Mouse (Mus musculus): ENCODE data around the gene Tomm6. TPM values are rescaled to one million over a fixed set of nuclear protein-coding genes. Genes with fewer than 3 reads are reported as not detected.

Tomm6 gene
- total and polyA plus RNA-seq, 3 experiments, result 66.5 to 577 TPM; not detected in 1

DNA sequence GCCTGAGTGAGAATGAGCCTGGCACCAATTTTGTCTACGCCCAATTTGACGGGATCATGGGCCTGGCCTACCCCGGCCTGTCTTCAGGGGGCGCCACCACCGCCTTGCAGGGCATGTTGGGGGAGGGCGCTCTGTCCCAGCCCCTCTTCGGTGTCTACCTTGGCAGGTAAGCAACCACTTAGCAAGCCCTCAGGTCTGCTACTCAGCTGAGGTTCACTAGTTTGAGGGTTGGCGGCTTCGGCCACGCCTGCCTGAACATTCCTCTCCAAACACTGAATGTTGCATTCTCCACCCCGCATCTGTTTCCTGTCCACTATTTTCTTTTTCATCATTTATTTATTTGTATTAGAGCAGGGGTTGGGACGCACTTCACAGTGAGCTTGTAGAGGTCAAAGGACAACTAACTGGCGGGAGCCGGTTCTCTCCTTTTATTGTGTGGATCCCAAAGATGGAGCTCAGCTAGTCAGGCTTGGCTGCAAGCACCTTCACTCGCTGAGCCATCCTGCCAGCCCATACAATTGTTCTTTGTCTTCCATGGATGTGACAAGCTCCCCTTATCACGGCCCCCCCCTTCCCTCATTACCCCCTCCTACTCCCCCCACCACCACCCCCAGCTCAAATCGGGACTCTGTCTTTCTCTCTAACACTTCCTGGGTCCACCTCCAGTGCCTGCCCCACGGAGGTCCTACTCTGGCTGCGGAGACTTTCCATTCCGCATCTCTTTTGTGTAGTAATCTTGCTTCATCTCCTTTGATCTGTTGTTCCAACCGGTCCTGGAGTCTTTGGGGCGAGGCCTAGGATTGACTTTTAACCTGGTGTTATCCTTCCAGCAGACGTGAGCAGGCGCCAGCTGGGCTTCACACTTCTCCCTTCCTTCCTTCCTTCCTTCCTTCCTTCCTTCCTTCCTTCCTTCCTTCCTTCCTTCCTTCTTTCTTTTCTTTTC lies 42.7 kb upstream of the Tomm6 start:
- no peak for DNase-seq (ENCODE audit: low read depth, low spot score)
- Histone ChIP-seq H3K4me1 (ENCODE audit: control insufficient read depth in 1 of 2, insufficient read depth in 2 of 2, low read length in 2 of 2) (peaks cover 0 to 17% of the 10 kb centered on the region in 2 experiments; a peak in 1 of 4 replicates), H3K36me3 (ENCODE audit: control insufficient read depth in 1 of 2, insufficient read depth in 2 of 2, low read length in 2 of 2) (no peaks in the 10 kb centered on the region; a peak in 1 of 4 replicates), H3K79me2 (ENCODE audit: control insufficient read depth, insufficient read depth, low read length, poor library complexity) (no peaks in the 10 kb centered on the region), H3K27ac (ENCODE audit: control insufficient read depth, low read depth, low read length) (no peak overlapping the region), H3K4me3 (ENCODE audit: control insufficient read depth in 1 of 2, insufficient read depth in 1 of 2, low read depth in 2 of 2, low read length in 2 of 2) (no peak overlapping the region), H3K9ac (ENCODE audit: control insufficient read depth, low read depth, low read length, poor library complexity, severe bottlenecking) (no peak overlapping the region), H3K9me3 (replicated peaks; ENCODE audit: insufficient read depth, low read length) (no peaks in the 10 kb centered on the region), H3K27me3 (ENCODE audit: control insufficient read depth in 1 of 2, insufficient read depth in 2 of 2, low read length in 2 of 2) (peaks cover 0 to 4% of the 10 kb centered on the region in 2 experiments)
- TF ChIP-seq ZMIZ1 (IDR thresholded peaks at IDR 0.05; ENCODE audit: low read depth, low read length) (no peak), CTCF (IDR thresholded peaks at IDR 0.05 in 2 of 3, conservative IDR thresholded peaks at IDR 0.05 in 1 of 3; ENCODE audit: control insufficient read depth in 1 of 3, insufficient read depth in 1 of 3, low read depth in 2 of 3, low read length in 3 of 3, poor library complexity in 1 of 3, severe bottlenecking in 1 of 3) (peak; percentile 4 to 49 (median 22); a peak in 3 of 6 replicates)

DNA sequence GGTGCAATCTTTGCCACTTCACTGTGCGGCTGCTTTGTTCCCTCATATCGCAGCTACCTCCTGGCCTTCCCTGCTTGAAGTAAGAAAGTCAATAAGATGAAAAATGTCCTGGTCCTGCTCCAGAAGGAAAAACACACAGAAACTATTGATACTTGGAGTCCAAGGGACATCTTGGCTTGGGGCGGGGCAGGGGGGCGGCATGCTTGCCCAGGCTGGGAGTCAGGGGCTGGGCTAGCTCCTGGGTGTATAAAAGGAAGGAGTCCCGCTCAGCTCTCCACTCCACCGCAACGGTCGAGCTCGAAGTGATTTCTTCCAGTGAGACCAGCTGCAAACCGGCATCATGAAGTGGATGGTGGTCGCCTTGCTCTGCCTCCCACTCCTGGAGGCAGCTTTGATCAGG lies 38.4 kb upstream of the Tomm6 start, which contains the start of gene Pgc:
TSS of gene Pgc (plus strand) at position 277 of the 400 bp plus-strand sequence.
- no peaks in the 10 kb centered on the region for H3K9me3 ChIP-seq (replicated peaks; ENCODE audit: insufficient read depth, low read length)
- no peak for DNase-seq (ENCODE audit: low read depth, low spot score)
- peaks cover 0 to 4% of the 10 kb centered on the region in 2 experiments for H3K27me3 ChIP-seq (ENCODE audit: control insufficient read depth in 1 of 2, insufficient read depth in 2 of 2, low read length in 2 of 2)
- no peaks in the 10 kb centered on the region for H3K36me3 ChIP-seq (ENCODE audit: control insufficient read depth in 1 of 2, insufficient read depth in 2 of 2, low read length in 2 of 2)
- 0 out of 4 replicates have a peak, but pooled peaks cover 0 to 8% of the 10 kb centered on the region in 2 experiments for H3K4me1 ChIP-seq (ENCODE audit: control insufficient read depth in 1 of 2, insufficient read depth in 2 of 2, low read length in 2 of 2)
- H3K9ac ChIP-seq (ENCODE audit: control insufficient read depth, low read depth, low read length, poor library complexity, severe bottlenecking), result no peak within 1 kb of the TSS
- no peaks in the 10 kb centered on the region for H3K79me2 ChIP-seq (ENCODE audit: control insufficient read depth, insufficient read depth, low read length, poor library complexity)
- H3K4me3 ChIP-seq (ENCODE audit: control insufficient read depth in 1 of 2, insufficient read depth in 1 of 2, low read depth in 2 of 2, low read length in 2 of 2), result no peak within 1 kb of the TSS
- TF ChIP-seq MYC (IDR thresholded peaks at IDR 0.05; ENCODE audit: low read depth, low read length) (no peak), MAX (IDR thresholded peaks at IDR 0.05; ENCODE audit: low read length) (no peak), MAFK (IDR thresholded peaks at IDR 0.05; ENCODE audit: borderline replicate concordance, low read depth, low read length) (no peak), RAD21 (IDR thresholded peaks at IDR 0.05; ENCODE audit: low read depth, low read length) (no peak), CTCF (IDR thresholded peaks at IDR 0.05 in 2 of 3, conservative IDR thresholded peaks at IDR 0.05 in 1 of 3; ENCODE audit: control insufficient read depth in 1 of 3, insufficient read depth in 1 of 3, low read depth in 2 of 3, low read length in 3 of 3, poor library complexity in 1 of 3, severe bottlenecking in 1 of 3) (no peak), MYB (IDR thresholded peaks at IDR 0.05; ENCODE audit: low read depth, low read length) (no peak), NELFE (IDR thresholded peaks at IDR 0.05; ENCODE audit: low read depth, low read length) (no peak), NRF1 (IDR thresholded peaks at IDR 0.05; ENCODE audit: insufficient read depth, low read depth, low read length, poor library complexity, severe bottlenecking) (no peak), ZC3H11A (IDR thresholded peaks at IDR 0.05; ENCODE audit: low read depth, low read length) (no peak), SIN3A (IDR thresholded peaks at IDR 0.05; ENCODE audit: low read length) (no peak), ELF1 (IDR thresholded peaks at IDR 0.05; ENCODE audit: low read depth, low read length) (no peak), GABPA (IDR thresholded peaks at IDR 0.05; ENCODE audit: low read depth, low read length) (no peak), MXI1 (IDR thresholded peaks at IDR 0.05; ENCODE audit: low read depth, low read length) (no peak), ZNF384 (IDR thresholded peaks at IDR 0.05; ENCODE audit: low read depth, low read length) (no peak), POLR2AphosphoS5 (IDR thresholded peaks at IDR 0.05; ENCODE audit: borderline replicate concordance, low read depth, low read length) (no peak), JUND (IDR thresholded peaks at IDR 0.05; ENCODE audit: low read depth, low read length) (no peak), TCF12 (IDR thresholded peaks at IDR 0.05; ENCODE audit: low read depth, low read length) (no peak), HCFC1 (IDR thresholded peaks at IDR 0.05; ENCODE audit: low read depth, low read length) (no peak)
- no peak within 1 kb of the TSS for H3K27ac ChIP-seq (ENCODE audit: control insufficient read depth, low read depth, low read length)
